Mouse (Mus musculus) c-Kit-positive CD71-positive TER-119-negative erythroid progenitor cells, embryonic 14.5 days (primary cell): ENCODE data around the gene Mier2.

Experiments used
- DNase-seq: peaks from one replicate; pipeline ENCODE4 v3.0.0-alpha.2; 2013; ENCODE audit warnings: low read depth

Gene Mier2

DNA sequence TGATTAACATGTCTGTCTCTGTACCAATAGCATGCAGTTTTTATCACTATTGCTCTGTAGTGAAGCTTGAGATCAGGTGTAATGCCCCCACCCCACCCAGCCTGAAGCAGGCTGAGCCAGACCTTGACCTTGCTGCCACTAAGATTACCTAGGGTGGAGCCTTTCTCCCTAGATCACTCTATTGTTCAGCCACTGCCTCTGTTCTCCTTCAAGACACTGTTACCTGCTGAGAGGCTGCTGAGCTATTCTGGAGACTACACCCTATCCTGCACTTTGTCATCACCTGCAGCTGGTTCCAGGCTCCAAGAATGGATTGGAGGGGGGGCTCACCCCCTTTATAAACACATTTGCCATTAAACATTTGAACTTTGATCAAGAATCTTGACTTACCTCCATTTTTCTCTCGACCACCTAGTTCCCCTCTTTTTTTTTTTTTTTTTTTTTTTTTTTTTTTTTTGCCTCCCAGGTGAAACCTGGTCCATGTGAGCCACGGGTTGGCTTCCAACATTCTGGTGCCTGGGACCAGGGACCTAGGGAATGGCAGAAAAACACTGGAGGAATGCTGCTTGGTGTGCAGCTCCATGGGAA lies 58.2 kb downstream of the Mier2 start:
- no peak for DNase-seq

DNA sequence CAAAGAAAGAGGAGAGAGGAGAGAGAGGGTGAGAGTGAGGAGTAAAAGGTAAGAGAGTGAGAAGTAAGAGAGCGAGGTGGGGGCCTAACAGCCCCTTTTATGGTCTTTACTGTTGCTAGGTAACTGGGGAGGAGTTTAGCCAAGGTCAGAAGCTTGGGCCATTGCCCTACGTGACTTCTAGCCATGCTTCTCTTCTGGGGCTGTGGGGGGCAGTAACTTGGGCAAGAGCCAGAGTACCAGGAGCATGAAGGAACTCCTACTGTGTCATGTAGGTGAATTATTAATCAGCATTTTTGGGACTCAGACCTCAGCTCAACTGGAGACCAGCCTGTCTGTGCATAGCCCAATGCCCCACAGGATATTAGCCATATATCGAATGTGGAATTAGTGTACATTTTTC lies 59.1 kb downstream of the Mier2 start:
- no peak for DNase-seq
